Comparison of ENCODE assay signal across 26 mouse cellular contexts in genomic region chr9:15886756-15887155, GRCm38 (mm10). TPM values are rescaled to one million over a fixed set of nuclear protein-coding genes. Genes with fewer than 3 reads are reported as not detected.
DNase-seq lines count a peak whose midpoint lies in the region; ATAC-seq and TF ChIP-seq lines count a peak whose summit lies in the region.
"Had no signal": no experiment of that assay in that cellular context is flagged by ENCODE, and none has a peak within 500 bp of the region (broad histone marks: within the 10 kb centered on the region; RNA-seq: fewer than 3 reads in every experiment).

No protein-coding gene starts in this region.

- no peaks in the 10 kb centered on the region for H3K9me3 ChIP-seq in hindbrain, postnatal 0 days (ENCODE audit: low read length)
- H3K9me3 ChIP-seq: embryonic facial prominence, embryonic 13.5 days; heart, embryonic 12.5 days; limb, embryonic 12.5 days; liver, embryonic 12.5 days; midbrain, embryonic 15.5 days had no signal

- no peak overlapping the region for H3K4me3 ChIP-seq in hindbrain, postnatal 0 days (ENCODE audit: low read length)
- H3K4me3 ChIP-seq: embryonic facial prominence, embryonic 13.5 days; heart, embryonic 12.5 days; layer of hippocampus, adult 2 months; limb, embryonic 12.5 days; liver, embryonic 12.5 days; megakaryocyte, embryonic 14.5 days; midbrain, embryonic 15.5 days had no signal

- H3K27me3 ChIP-seq in hindbrain, postnatal 0 days (ENCODE audit: insufficient read depth, low read length), result no peaks in the 10 kb centered on the region
- H3K27me3 ChIP-seq: embryonic facial prominence, embryonic 13.5 days; heart, embryonic 12.5 days; limb, embryonic 12.5 days; liver, embryonic 12.5 days; megakaryocyte, embryonic 14.5 days; midbrain, embryonic 15.5 days had no signal

- TF ChIP-seq CTCF in hindbrain, postnatal 0 days (IDR thresholded peaks at IDR 0.05; ENCODE audit: low read depth), result no peak

- no peak overlapping the region for H3K27ac ChIP-seq in hindbrain, postnatal 0 days
- H3K27ac ChIP-seq: embryonic facial prominence, embryonic 13.5 days; layer of hippocampus, adult 2 months; limb, embryonic 12.5 days; liver, embryonic 12.5 days; midbrain, embryonic 15.5 days had no signal

- intact Hi-C loops in left cerebral cortex, postnatal 25 days (cut with DNase I), result no loop called here
- intact Hi-C loops in left cerebral cortex, postnatal 4 days (cut with DNase I), result no loop called here

- DNase-seq in frontal cortex, adult 2 months (ENCODE audit: extremely low spot score in 1 of 2, low spot score in 1 of 2), result peak; percentile 28 to 64
- no peak for DNase-seq in frontal cortex, postnatal 10 days (ENCODE audit: low spot score in 2 of 2)
- peak; percentile 19 to 50 for DNase-seq in left cerebral cortex, postnatal 25 days (ENCODE audit: low spot score in 2 of 2)
- DNase-seq in left cerebral cortex, postnatal 4 days, result no peak
- peak; percentile 64 for DNase-seq in brain, adult 2 months (ENCODE audit: low read depth, low spot score)
- peak; percentile 50 for DNase-seq in hindbrain, postnatal 0 days (ENCODE audit: low spot score)
- no peak for DNase-seq in ovary, postnatal 10 days (ENCODE audit: low spot score)
- DNase-seq: cerebellum, adult 9-10 months; gastrocnemius, postnatal 10 days; heart, postnatal 14 days; kidney, adult 2 months; kidney, postnatal 10 days; lung, adult 2 months; thymus, postnatal 36 days had no signal

- peak; percentile 27; the same call in 1 of the 2 replicates for ATAC-seq in hindbrain, postnatal 0 days
- ATAC-seq: liver, embryonic 12.5 days; midbrain, embryonic 15.5 days had no signal

- H3K36me3 ChIP-seq in hindbrain, postnatal 0 days (ENCODE audit: insufficient read depth, low read length), result no peaks in the 10 kb centered on the region
- H3K36me3 ChIP-seq: embryonic facial prominence, embryonic 13.5 days; heart, embryonic 12.5 days; limb, embryonic 12.5 days; liver, embryonic 12.5 days; midbrain, embryonic 15.5 days had no signal

- 62% methylated on average over 5 of the region's 5 CpGs for WGBS in hindbrain, postnatal 0 days

- H3K9ac ChIP-seq in hindbrain, postnatal 0 days (replicated peaks; ENCODE audit: low read length), result no peak overlapping the region
- H3K9ac ChIP-seq: embryonic facial prominence, embryonic 13.5 days; heart, embryonic 12.5 days; limb, embryonic 12.5 days; liver, embryonic 12.5 days; midbrain, embryonic 15.5 days had no signal

- no peaks in the 10 kb centered on the region for H3K4me1 ChIP-seq in hindbrain, postnatal 0 days (ENCODE audit: insufficient read depth, low read length)
- H3K4me1 ChIP-seq: embryonic facial prominence, embryonic 13.5 days; heart, embryonic 12.5 days; limb, embryonic 12.5 days; liver, embryonic 12.5 days; megakaryocyte, embryonic 14.5 days had no signal

- no peak overlapping the region for H3K4me2 ChIP-seq in hindbrain, postnatal 0 days (ENCODE audit: low read depth, low read length)
- H3K4me2 ChIP-seq: embryonic facial prominence, embryonic 13.5 days; heart, embryonic 12.5 days; limb, embryonic 12.5 days; liver, embryonic 12.5 days; midbrain, embryonic 15.5 days had no signal

RNA-seq across cellular contexts. Expression of gene Mtnr1b, which starts 12.4 kb away (rescaled TPM):
- polyA plus RNA-seq in frontal cortex, adult 2 months (2012; rRNA removed), result not detected in 2 replicates
- total RNA-seq in left cerebral cortex, postnatal 25 days (2021), result not detected
- total RNA-seq in left cerebral cortex, postnatal 4 days (2021), result not detected
- total RNA-seq in hindbrain, postnatal 0 days (2014; rRNA removed), result not detected in 2 replicates
- polyA plus RNA-seq in hindbrain, postnatal 0 days (2015; fragmentation: Nextera tagmentation; extraction: Ambion mirVana), result not detected in 2 replicates
- total RNA-seq: adrenal gland, adult 18-20 months; adrenal gland, postnatal 4 days; gastrocnemius, postnatal 10 days; heart, postnatal 14 days; layer of hippocampus, adult 2 months; left cerebral cortex, adult 18-20 months had no signal
- polyA plus RNA-seq: C2C12; embryonic facial prominence, embryonic 13.5 days; heart, embryonic 12.5 days; kidney, adult 2 months; limb, embryonic 12.5 days; liver, embryonic 12.5 days; lung, adult 2 months; midbrain, embryonic 15.5 days; testis, adult 2 months had no signal

Comparison
In these comparisons a context has a peak if more than half of its experiments do, and no peak if none do; other contexts are left out.
1. DNase-seq: peak in frontal cortex, adult 2 months (2 of 2), left cerebral cortex, postnatal 25 days (2 of 2), brain, adult 2 months (single experiment) and hindbrain, postnatal 0 days (single experiment); none in frontal cortex, postnatal 10 days (0 of 2), left cerebral cortex, postnatal 4 days (single experiment) and ovary, postnatal 10 days (single experiment).